Mouse (Mus musculus) stomach, embryonic 15.5 days (tissue): ENCODE results near the gene Sgta. TPM values are rescaled to one million over a fixed set of nuclear protein-coding genes. Genes with fewer than 3 reads are reported as not detected.
A peak's percentile ranks its signal among the peaks of the same experiment; 100 is the strongest.

Source experiments
- ATAC-seq: fragments of 200-750 bp; cut with Nextera tagmentation; 2 replicates; pipeline ENCODE4 v1.8.0; 2017; ENCODE audit warnings: low read depth, moderate number of reproducible peaks, moderate TSS enrichment; ENCODE audit not compliant: insufficient read depth, low FRiP score
- H3K27ac ChIP-seq: fragments of 300-500 bp; sonication (generic); 2 replicates; pipeline ENCODE4 v1.5.1; 2015; ENCODE audit warnings: mild to moderate bottlenecking, inconsistent platforms
- H3K27me3 ChIP-seq: fragments of 300-500 bp; sonication (generic); replicated peaks from 2 replicates; pipeline ENCODE4 v1.6.1; 2015; ENCODE audit warnings: inconsistent platforms
- H3K36me3 ChIP-seq: fragments of 300-500 bp; sonication (generic); 2 replicates; pipeline ENCODE4 v1.6.1; 2015; ENCODE audit warnings: inconsistent platforms
- H3K4me1 ChIP-seq: fragments of 300-500 bp; sonication (generic); 2 replicates; pipeline ENCODE4 v1.6.1; 2015; ENCODE audit warnings: inconsistent platforms
- H3K4me2 ChIP-seq: fragments of 300-500 bp; sonication (generic); 2 replicates; pipeline ENCODE4 v1.6.1; 2015; ENCODE audit warnings: mild to moderate bottlenecking, inconsistent platforms
- H3K4me3 ChIP-seq: fragments of 300-500 bp; sonication (generic); replicated peaks from 2 replicates; pipeline ENCODE4 v1.5.1; 2015; ENCODE audit warnings: inconsistent platforms
- H3K9ac ChIP-seq: fragments of 300-500 bp; sonication (generic); 2 replicates; pipeline ENCODE4 v1.6.1; 2015; ENCODE audit warnings: inconsistent platforms
- H3K9me3 ChIP-seq: fragments of 300-500 bp; sonication (generic); 2 replicates; pipeline ENCODE4 v1.6.1; 2016; ENCODE audit warnings: inconsistent platforms
- WGBS: fragments of 180-500 bp; shearing (Covaris S2); methylation state at CpG from one replicate; pipeline ENCODE4 v1.1.7; 2015; 5-methylcytosine and 5-hydroxymethylcytosine counted together
- microRNA-seq: library from miRNA; unstranded; fragments of <30 nt; microRNA quantifications from one replicate; pipeline ENCODE4, GENCODE M21; 2016
- polyA plus RNA-seq: library from polyadenylated mRNA; unstranded; fragments of >200 nt; fragmentation: Nextera tagmentation; extraction: Ambion mirVana; gene quantifications from 2 replicates; pipeline ENCODE4 v1.2.1, GENCODE M21; 2015

The Sgta gene
- polyA plus RNA-seq, 1 experiment from 2014 or later, result 159 TPM

DNA sequence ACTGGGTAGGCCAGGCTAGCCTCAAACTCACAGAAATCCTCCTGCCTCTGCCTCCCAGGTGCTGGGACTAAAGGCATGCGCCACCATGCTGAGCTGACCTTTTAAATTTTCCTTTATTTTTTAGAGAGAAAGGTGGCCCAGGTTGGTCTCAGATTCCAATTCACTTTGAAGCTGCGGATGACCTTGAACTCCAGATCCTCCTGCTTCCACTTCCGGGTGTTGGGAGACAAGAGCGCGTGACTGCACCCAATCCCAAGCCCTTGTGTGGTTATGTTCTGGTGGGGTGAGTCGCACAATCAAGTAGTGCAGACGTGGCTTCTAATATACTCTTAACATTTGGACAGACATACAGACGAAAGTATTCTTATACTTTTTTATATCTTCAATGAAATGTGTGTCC lies 63.5 kb downstream of the Sgta start:
- Histone ChIP-seq H3K4me1 (peaks cover 8% of the 10 kb centered on the region), H3K9me3 (no peaks in the 10 kb centered on the region), H3K4me3 (no peak overlapping the region), H3K27me3 (0 out of 2 replicates have a peak, but pooled peaks cover 8% of the 10 kb centered on the region), H3K9ac (no peak overlapping the region), H3K27ac (no peak overlapping the region), H3K4me2 (no peak overlapping the region), H3K36me3 (no peaks in the 10 kb centered on the region)
- WGBS, result 94% methylated on average over 8 of the region's 8 CpGs
- ATAC-seq, result no peak

- Histone ChIP-seq H3K4me1 (peaks cover 8% of the 10 kb centered on the region), H3K9me3 (no peaks in the 10 kb centered on the region), H3K9ac (no peak overlapping the region), H3K4me2 (peak overlapping the region; percentile 40), H3K27ac (no peak overlapping the region), H3K36me3 (no peaks in the 10 kb centered on the region), H3K4me3 (no peak overlapping the region), H3K27me3 (0 out of 2 replicates have a peak, but pooled peaks cover 8% of the 10 kb centered on the region)
- no peak for ATAC-seq
- WGBS, result 10% methylated on average over 21 of the region's 21 CpGs
These were observed 64.8 kb downstream of the Sgta start for GRCm38 (mm10) chr10:80995091-80995632.

GRCm38 (mm10) chr10:80994621-80995020 lies 65.4 kb downstream of the Sgta start:
- WGBS, result 46% methylated on average over 4 of the region's 4 CpGs
- Histone ChIP-seq H3K27ac (no peak overlapping the region), H3K36me3 (no peaks in the 10 kb centered on the region), H3K4me1 (peaks cover 6% of the 10 kb centered on the region), H3K9me3 (no peaks in the 10 kb centered on the region), H3K27me3 (0 out of 2 replicates have a peak, but pooled peaks cover 8% of the 10 kb centered on the region), H3K4me2 (no peak overlapping the region), H3K4me3 (no peak overlapping the region), H3K9ac (no peak overlapping the region)
- no peak for ATAC-seq

Small RNAs within 50 kb of the gene (microRNA-seq; reads per million reads assigned to microRNA genes)
- gene Mir5615-1 (not detected), gene Mir5615-2 (not detected)

Other genes starting within 250 kb of the Sgta start
- 1.0 and 1.4 TPM in 2 replicates for gene Jsrp1, start 246.7 kb downstream of the Sgta start, polyA plus RNA-seq
- gene Oaz1, start 233.5 kb downstream of the Sgta start, polyA plus RNA-seq, result 1,556 and 1,602 TPM in 2 replicates
- gene Lingo3, start 216.1 kb downstream of the Sgta start, polyA plus RNA-seq, result 0.24 TPM in 2 replicates
- gene Lsm7, start 205.0 kb downstream of the Sgta start, polyA plus RNA-seq, result 245 and 261 TPM in 2 replicates
- 37.1 and 41.9 TPM in 2 replicates for gene Sppl2b, start 204.9 kb downstream of the Sgta start, polyA plus RNA-seq
- 0.06 TPM in 1 of 2 replicates, not detected in the other for gene Tmprss9, start 188.3 kb downstream of the Sgta start, polyA plus RNA-seq
- 317 and 334 TPM in 2 replicates for gene Timm13, start 159.2 kb downstream of the Sgta start, polyA plus RNA-seq
- 38.1 and 46.1 TPM in 2 replicates for gene Lmnb2, start 141.9 kb downstream of the Sgta start, polyA plus RNA-seq
- 33.6 TPM in 2 replicates for gene Gadd45b, start 130.1 kb downstream of the Sgta start, polyA plus RNA-seq
- gene Gng7, start 45.2 kb downstream of the Sgta start, polyA plus RNA-seq, result 4.8 and 4.9 TPM in 2 replicates
- gene Diras1, start 34.5 kb downstream of the Sgta start, polyA plus RNA-seq, result 0.73 and 1.1 TPM in 2 replicates
- gene Slc39a3, start 22.8 kb downstream of the Sgta start, polyA plus RNA-seq, result 17.7 and 17.9 TPM in 2 replicates
- 56.9 and 57.9 TPM in 2 replicates for gene Thop1, start 9.9 kb upstream of the Sgta start, polyA plus RNA-seq
- gene Creb3l3, start 38.7 kb upstream of the Sgta start, polyA plus RNA-seq, result 10.6 and 11.4 TPM in 2 replicates
- 159 and 181 TPM in 2 replicates for gene Map2k2, start 45.7 kb upstream of the Sgta start, polyA plus RNA-seq
- 56.2 and 60.1 TPM in 2 replicates for gene Zbtb7a, start 75.0 kb upstream of the Sgta start, polyA plus RNA-seq
- 41.8 and 44.9 TPM in 2 replicates for gene Pias4, start 107.7 kb upstream of the Sgta start, polyA plus RNA-seq
- 517 and 544 TPM in 2 replicates for gene Eef2, start 116.5 kb upstream of the Sgta start, polyA plus RNA-seq
- gene Dapk3, start 122.8 kb upstream of the Sgta start, polyA plus RNA-seq, result 61.9 and 65.4 TPM in 2 replicates
- gene 4930442H23Rik, start 123.7 kb upstream of the Sgta start, polyA plus RNA-seq, result 0.10 TPM in 1 of 2 replicates, not detected in the other
- 0.18 and 0.26 TPM in 2 replicates for gene Nmrk2, start 141.9 kb upstream of the Sgta start, polyA plus RNA-seq
- gene Atcay, start 170.7 kb upstream of the Sgta start, polyA plus RNA-seq, result 1.6 and 1.9 TPM in 2 replicates
- gene Zfr2, start 173.0 kb upstream of the Sgta start, polyA plus RNA-seq, result 8.8 and 10.4 TPM in 2 replicates
- 3.4 and 3.8 TPM in 2 replicates for gene Matk, start 192.8 kb upstream of the Sgta start, polyA plus RNA-seq
- gene Mrpl54, start 206.8 kb upstream of the Sgta start, polyA plus RNA-seq, result 217 and 233 TPM in 2 replicates
- 54.4 and 58.1 TPM in 2 replicates for gene Apba3, start 206.8 kb upstream of the Sgta start, polyA plus RNA-seq
- gene Tjp3, start 231.4 kb upstream of the Sgta start, polyA plus RNA-seq, result 32.6 and 38.7 TPM in 2 replicates
- 43.1 and 47.6 TPM in 2 replicates for gene Pip5k1c, start 232.8 kb upstream of the Sgta start, polyA plus RNA-seq